Mouse (Mus musculus) adrenal gland, postnatal 10 days (tissue): Measurements from ENCODE around the gene Ap2b1. TPM values are rescaled to one million over a fixed set of nuclear protein-coding genes. Genes with fewer than 3 reads are reported as not detected.

Source experiments
- DNase-seq: peaks from one replicate; pipeline ENCODE4 v3.0.0; 2021; ENCODE audit warnings: mixed read lengths
- total RNA-seq, 2 experiments: library from RNA; stranded (reverse); gene quantifications; 2 replicates each; pipeline ENCODE4 v1.2.3; 2021

The Ap2b1 gene
- total RNA-seq, 2 experiments from 2014 or later = 78.1 to 96.0 TPM

- no peak for DNase-seq
These were observed 146.2 kb downstream of the Ap2b1 start for GRCm38 (mm10) chr11:83445001-83445400.

GRCm38 (mm10) chr11:83447612-83448011 lies 148.8 kb downstream of the Ap2b1 start:
- peak; percentile 42 for DNase-seq

GRCm38 (mm10) chr11:83448021-83448926 lies 149.4 kb downstream of the Ap2b1 start:
- peak; percentile 62 for DNase-seq

GRCm38 (mm10) chr11:83448927-83449236 lies 150.1 kb downstream of the Ap2b1 start:
- DNase-seq = peak; percentile 66

- peak; percentile 31 for DNase-seq
These were observed 150.5 kb downstream of the Ap2b1 start for GRCm38 (mm10) chr11:83449298-83449697.

GRCm38 (mm10) chr11:83450550-83450949 lies 151.7 kb downstream of the Ap2b1 start:
- DNase-seq = no peak

- DNase-seq = no peak
These were observed 152.5 kb downstream of the Ap2b1 start for GRCm38 (mm10) chr11:83451281-83451680.

GRCm38 (mm10) chr11:83454548-83454947 lies 155.7 kb downstream of the Ap2b1 start:
- DNase-seq = peak; percentile 47

Other genes with a start within 250 kb of the Ap2b1 start
- 1 to 10 TPM; 6.6 to 8.3 TPM for gene Slfn2, start 233.9 kb upstream of the Ap2b1 start, total RNA-seq
- 1 to 10 TPM in 1 of 2 experiments, under 1 TPM in 1; 0.97 to 1.7 TPM for gene Slfn1, start 182.2 kb upstream of the Ap2b1 start, total RNA-seq
- under 1 TPM; 0.24 to 0.36 TPM for gene Slfn4, start 123.8 kb upstream of the Ap2b1 start, total RNA-seq
- 1 to 10 TPM; 3.3 to 3.9 TPM for gene Slfn3, start 107.7 kb upstream of the Ap2b1 start, total RNA-seq
- 1 to 10 TPM in 1 of 2 experiments, under 1 TPM in 1; 0.60 to 2.0 TPM for gene Slfn14, start 12.3 kb upstream of the Ap2b1 start, total RNA-seq
- 10 to 100 TPM in 1 of 2 experiments, 1 to 10 TPM in 1; 8.4 to 13.1 TPM for gene Pex12, start 3.6 kb downstream of the Ap2b1 start, total RNA-seq
- 1 to 10 TPM; 8.5 to 9.1 TPM for gene Rasl10b, start 110.1 kb downstream of the Ap2b1 start, total RNA-seq
- gene Gas2l2, start 130.4 kb downstream of the Ap2b1 start, total RNA-seq = not detected
- gene 1700020L24Rik, start 138.7 kb downstream of the Ap2b1 start, total RNA-seq = 1 to 10 TPM in 1 of 2 experiments, under 1 TPM in 1; 0.30 to 1.4 TPM
- 10 to 100 TPM in 1 of 2 experiments, 1 to 10 TPM in 1; 9.8 to 15.1 TPM for gene Mmp28, start 164.0 kb downstream of the Ap2b1 start, total RNA-seq
- 10 to 100 TPM; 54.9 to 58.4 TPM for gene Taf15, start 174.1 kb downstream of the Ap2b1 start, total RNA-seq
- not detected for gene Heatr9, start 223.2 kb downstream of the Ap2b1 start, total RNA-seq
- gene Ccl5, start 231.5 kb downstream of the Ap2b1 start, total RNA-seq = 1 to 10 TPM; 7.9 to 8.8 TPM